Mouse (Mus musculus) bone marrow, adult 2 months (tissue): ENCODE results near the gene Asah2.

Experiments used
- CTCF ChIP-seq: fragments of 200-500 bp; IDR thresholded peaks from 2 replicates; pipeline ENCODE4 v1.5.1; 2011; ENCODE audit warnings: low read length, control low read depth; ENCODE audit not compliant: control insufficient read depth, insufficient read depth
- POLR2A ChIP-seq: fragments of 200-500 bp; IDR thresholded peaks from 2 replicates; pipeline ENCODE4 v1.6.1; 2011; ENCODE audit warnings: low read depth, mild to moderate bottlenecking, control low read depth, low read length, borderline replicate concordance; ENCODE audit not compliant: control insufficient read depth

GRCm38 (mm10) chr19:32129281-32129680 is 21.3 kb upstream of the Asah2 start:
- TF ChIP-seq CTCF, result no peak
- TF ChIP-seq POLR2A, result no peak
